Mouse (Mus musculus) bone marrow macrophage, adult 2 months (primary cell): ENCODE data around the gene Neurod1.

Experiments used
- CTCF ChIP-seq: IDR thresholded peaks from 2 replicates; pipeline ENCODE4 v1.5.1; 2012; ENCODE audit warnings: low read depth, mild to moderate bottlenecking, low read length, moderate library complexity
- POLR2A ChIP-seq: IDR thresholded peaks from 2 replicates; pipeline ENCODE4 v1.6.1; 2012; ENCODE audit warnings: mild to moderate bottlenecking, low read depth, low read length, borderline replicate concordance

- TF ChIP-seq CTCF (no peak), POLR2A (no peak)
These were observed 5.1 kb downstream of the Neurod1 start for GRCm38 (mm10) chr2:79451438-79451837.
